Mouse (Mus musculus) liver, embryonic 14.5 days (tissue): ENCODE data around the gene Apold1. TPM values are rescaled to one million over a fixed set of nuclear protein-coding genes. Genes with fewer than 3 reads are reported as not detected.

Experiments
- ATAC-seq: fragments of 200-750 bp; cut with Nextera tagmentation; 2 replicates; pipeline ENCODE4 v1.8.0; 2017; ENCODE audit warnings: moderate number of reproducible peaks, mild to moderate bottlenecking, moderate library complexity; ENCODE audit not compliant: insufficient read depth
- DNase-seq, 3 experiments: peaks; one replicate each; pipeline ENCODE4 v3.0.0-alpha.2; 2012 to 2013; ENCODE audit warnings: low read depth in 3 of 3, low spot score in 3 of 3
- H3K27ac ChIP-seq: fragments of 300-500 bp; sonication (generic); 2 replicates; pipeline ENCODE4 v1.5.1; 2014; ENCODE audit warnings: moderate library complexity, mild to moderate bottlenecking, control low read depth, inconsistent platforms
- H3K27me3 ChIP-seq: fragments of 300-500 bp; sonication (generic); 2 replicates; pipeline ENCODE4 v1.6.1; 2014; ENCODE audit warnings: mild to moderate bottlenecking, low read length, moderate library complexity; ENCODE audit not compliant: control insufficient read depth, insufficient read depth
- H3K36me3 ChIP-seq: fragments of 300-500 bp; sonication (generic); replicated peaks from 2 replicates; pipeline ENCODE4 v1.6.1; 2014; ENCODE audit warnings: low read depth; ENCODE audit not compliant: control insufficient read depth, insufficient read depth
- H3K4me1 ChIP-seq, 2 experiments: fragments of 200-500 bp in 1 of 2; fragments of 300-500 bp in 1 of 2; sonication (generic) in 1 of 2; replicated peaks; 2 replicates each; pipeline ENCODE4 v1.6.1; 2012 to 2014; ENCODE audit warnings: antibody characterized with exemption in 1 of 2, inconsistent platforms in 1 of 2, low read length in 1 of 2; ENCODE audit not compliant: control insufficient read depth in 2 of 2, insufficient read depth in 2 of 2
- H3K4me2 ChIP-seq: fragments of 300-500 bp; sonication (generic); 2 replicates; pipeline ENCODE4 v1.6.1; 2014; ENCODE audit warnings: low read depth, mild to moderate bottlenecking, control low read depth, moderate library complexity
- H3K4me3 ChIP-seq, 2 experiments: fragments of 200-500 bp in 1 of 2; fragments of 300-500 bp in 1 of 2; sonication (generic) in 1 of 2; 2 replicates each; pipeline ENCODE4 v1.5.1; 2012 to 2014; ENCODE audit warnings: low read depth in 2 of 2, low read length in 2 of 2, mild to moderate bottlenecking in 2 of 2, control low read depth in 1 of 2, inconsistent platforms in 1 of 2, moderate library complexity in 1 of 2; ENCODE audit not compliant: insufficient read depth in 1 of 2
- H3K9ac ChIP-seq: fragments of 300-500 bp; sonication (generic); replicated peaks from 2 replicates; pipeline ENCODE4 v1.6.1; 2014; ENCODE audit warnings: mild to moderate bottlenecking, control low read depth, moderate library complexity
- H3K9me3 ChIP-seq: fragments of 300-500 bp; sonication (generic); 2 replicates; pipeline ENCODE4 v1.6.1; 2016; ENCODE audit warnings: low read length, mixed read lengths; ENCODE audit not compliant: control insufficient read depth
- CTCF ChIP-seq: IDR thresholded peaks from 2 replicates; pipeline ENCODE4 v1.5.1; 2016; ENCODE audit warnings: antibody characterized with exemption, low read depth, control low read depth
- EP300 ChIP-seq: IDR thresholded peaks from 2 replicates; pipeline ENCODE4 v1.6.1; 2016; ENCODE audit warnings: antibody characterized with exemption, low read depth
- WGBS: fragments of 180-500 bp; shearing (Covaris S2); extraction: QIAGEN DNeasy Blood & Tissue Kit; methylation state at CpG from one replicate; pipeline ENCODE4 v1.1.7; 2014; ENCODE audit not compliant: insufficient replicate concordance; 5-methylcytosine and 5-hydroxymethylcytosine counted together
- polyA plus RNA-seq, 2 experiments: library from polyadenylated mRNA; depleted of rRNA in 1 of 2; stranded (reverse) in 1 of 2; unstranded in 1 of 2; fragments of >200 nt; fragmentation: Nextera tagmentation in 1 of 2; extraction: Ambion mirVana in 1 of 2; gene quantifications; 2 replicates each; pipeline versions ENCODE4 v1.2.1 to v1.2.3; 2012 to 2014

Gene Apold1
- polyA plus RNA-seq, 2 experiments = 0.95 to 1.6 TPM

DNA sequence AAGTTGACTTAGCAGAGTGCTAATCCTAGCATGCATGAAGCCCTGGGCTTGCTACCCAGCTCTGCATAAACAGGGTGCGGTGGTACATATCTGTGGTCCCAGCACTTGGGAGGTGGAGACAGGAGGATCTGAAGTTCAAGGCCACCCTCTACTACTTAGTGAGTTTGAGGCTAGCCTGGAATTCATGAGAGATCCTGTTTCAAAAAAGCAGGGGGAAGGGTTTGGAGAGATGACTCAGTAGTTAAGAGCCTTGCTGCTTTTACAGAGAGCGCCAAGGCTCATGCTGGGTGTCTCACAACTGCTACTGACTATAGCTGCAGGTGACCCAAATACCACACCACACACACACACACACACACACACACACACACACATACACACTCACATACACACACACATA lies 12.0 kb upstream of the Apold1 start:
- TF ChIP-seq EP300 (no peak), CTCF (no peak)
- Histone ChIP-seq H3K4me1 (peaks cover 2 to 5% of the 10 kb centered on the region in 2 experiments), H3K27ac (no peak overlapping the region), H3K9ac (no peak overlapping the region), H3K4me2 (no peak overlapping the region), H3K4me3 (no peak overlapping the region), H3K36me3 (no peaks in the 10 kb centered on the region), H3K9me3 (no peaks in the 10 kb centered on the region), H3K27me3 (no peaks in the 10 kb centered on the region)
- DNase-seq (no peak), ATAC-seq (no peak)
- WGBS = 92% methylated on average over 2 of the region's 2 CpGs

DNA sequence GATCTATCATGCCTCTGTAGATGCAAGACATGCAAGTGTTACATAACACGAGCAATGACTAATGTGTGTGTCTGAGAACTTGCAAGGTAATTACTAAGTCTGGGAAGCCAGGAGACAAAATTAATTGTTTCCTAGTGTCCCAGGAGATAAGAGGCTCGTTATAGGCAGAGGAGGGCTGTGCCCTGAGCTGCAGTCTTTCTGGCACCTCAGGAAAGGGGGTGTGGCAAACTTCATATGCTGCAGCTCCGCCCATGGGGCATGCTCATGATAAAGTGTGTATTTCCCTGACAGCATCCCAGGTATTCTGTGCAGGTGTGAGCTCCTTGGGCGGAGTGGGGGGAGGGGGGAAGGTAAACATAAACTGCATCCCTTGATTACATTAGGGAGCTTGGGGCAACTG lies 9.4 kb upstream of the Apold1 start:
- ATAC-seq = peak; percentile 49; the same call in 1 of the 2 replicates
- WGBS = 17% methylated on average over 4 of the region's 4 CpGs

DNA sequence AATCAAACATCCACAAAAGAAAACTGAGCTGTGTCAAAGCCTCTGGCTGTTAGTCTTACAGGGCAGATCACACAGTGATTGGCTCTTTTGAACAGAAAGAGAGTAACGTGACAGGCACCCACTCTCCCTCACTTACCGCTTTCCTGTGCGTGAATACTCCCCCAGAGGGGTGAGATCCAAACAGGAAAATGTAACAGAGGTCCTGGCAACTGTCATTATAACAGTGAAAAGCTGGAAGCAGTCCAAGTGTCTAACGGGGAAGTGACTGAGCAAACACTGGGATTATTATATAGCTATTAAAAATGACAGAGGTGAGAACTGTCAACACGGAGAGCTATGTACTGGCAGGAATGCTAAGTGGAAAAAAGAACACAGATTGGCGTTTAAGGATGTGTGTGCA lies 4.9 kb upstream of the Apold1 start:
- 59% methylated on average over 6 of the region's 6 CpGs for WGBS
- peaks cover 11 to 23% of the 10 kb centered on the region in 2 experiments for H3K4me1 ChIP-seq
- H3K4me2 ChIP-seq = no peak overlapping the region
- H3K36me3 ChIP-seq = no peaks in the 10 kb centered on the region
- no peaks in the 10 kb centered on the region for H3K27me3 ChIP-seq
- no peak for ATAC-seq
- DNase-seq = no peak
- H3K27ac ChIP-seq = no peak overlapping the region
- TF ChIP-seq CTCF = no peak
- no peak for TF ChIP-seq EP300
- no peak overlapping the region for H3K9ac ChIP-seq
- no peaks in the 10 kb centered on the region for H3K9me3 ChIP-seq
- H3K4me3 ChIP-seq = no peak overlapping the region

More for the DNA sequence above, 9.4 kb upstream of the Apold1 start:
- H3K4me3 ChIP-seq = no peak overlapping the region
- peaks cover 2 to 5% of the 10 kb centered on the region in 2 experiments for H3K4me1 ChIP-seq
- H3K9ac ChIP-seq = no peak overlapping the region
- H3K27me3 ChIP-seq = no peaks in the 10 kb centered on the region
- no peaks in the 10 kb centered on the region for H3K36me3 ChIP-seq
- TF ChIP-seq CTCF (no peak), EP300 (no peak)
- no peak overlapping the region for H3K4me2 ChIP-seq
- H3K27ac ChIP-seq = no peak overlapping the region
- peak in 1 of 3 experiments; percentile 32 for DNase-seq
- no peaks in the 10 kb centered on the region for H3K9me3 ChIP-seq

DNA sequence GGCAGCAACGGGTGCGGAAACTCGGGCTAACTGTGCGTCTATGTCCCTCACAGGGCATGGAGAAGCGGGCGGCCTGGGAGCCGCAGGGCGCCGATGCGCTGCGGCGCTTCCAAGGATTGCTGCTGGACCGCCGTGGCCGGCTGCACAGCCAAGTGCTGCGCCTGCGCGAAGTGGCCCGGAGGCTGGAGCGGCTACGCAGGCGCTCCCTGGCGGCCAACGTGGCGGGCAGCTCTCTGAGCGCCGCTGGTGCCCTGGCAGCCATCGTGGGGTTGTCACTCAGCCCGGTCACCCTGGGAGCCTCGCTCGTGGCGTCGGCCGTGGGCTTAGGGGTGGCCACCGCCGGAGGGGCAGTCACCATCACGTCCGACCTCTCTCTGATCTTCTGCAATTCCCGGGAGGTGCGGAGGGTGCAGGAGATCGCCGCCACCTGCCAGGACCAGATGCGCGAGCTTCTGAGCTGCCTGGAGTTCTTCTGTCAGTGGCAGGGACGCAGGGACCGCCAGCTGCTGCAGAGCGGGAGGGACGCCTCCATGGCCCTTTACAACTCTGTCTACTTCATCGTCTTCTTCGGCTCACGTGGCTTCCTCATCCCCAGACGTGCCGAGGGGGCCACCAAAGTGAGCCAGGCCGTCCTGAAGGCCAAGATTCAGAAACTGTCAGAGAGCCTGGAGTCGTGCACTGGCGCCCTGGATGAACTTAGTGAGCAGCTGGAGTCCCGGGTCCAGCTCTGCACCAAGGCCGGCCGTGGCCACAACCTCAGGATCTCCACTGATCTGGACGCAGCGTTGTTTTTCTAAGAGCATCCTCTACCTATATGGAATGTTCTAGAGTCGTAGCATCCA lies 2.2 kb downstream of the Apold1 start:
- H3K9me3 ChIP-seq = no peaks in the 10 kb centered on the region
- no peaks in the 10 kb centered on the region for H3K27me3 ChIP-seq
- ATAC-seq (peak; percentile 78), DNase-seq (peak; percentile 69 to 78 (median 71))
- peaks cover 37 to 40% of the 10 kb centered on the region in 2 experiments for H3K4me1 ChIP-seq
- peak overlapping the region; percentile 71 to 80 for H3K4me3 ChIP-seq
- H3K36me3 ChIP-seq = no peaks in the 10 kb centered on the region
- WGBS = 4% methylated on average over 62 of the region's 62 CpGs
- TF ChIP-seq EP300 (no peak), CTCF (peak; percentile 83)
- H3K27ac ChIP-seq = peak overlapping the region; percentile 96
- peak overlapping the region; percentile 99 for H3K4me2 ChIP-seq
- H3K9ac ChIP-seq = peak overlapping the region; percentile 89

DNA sequence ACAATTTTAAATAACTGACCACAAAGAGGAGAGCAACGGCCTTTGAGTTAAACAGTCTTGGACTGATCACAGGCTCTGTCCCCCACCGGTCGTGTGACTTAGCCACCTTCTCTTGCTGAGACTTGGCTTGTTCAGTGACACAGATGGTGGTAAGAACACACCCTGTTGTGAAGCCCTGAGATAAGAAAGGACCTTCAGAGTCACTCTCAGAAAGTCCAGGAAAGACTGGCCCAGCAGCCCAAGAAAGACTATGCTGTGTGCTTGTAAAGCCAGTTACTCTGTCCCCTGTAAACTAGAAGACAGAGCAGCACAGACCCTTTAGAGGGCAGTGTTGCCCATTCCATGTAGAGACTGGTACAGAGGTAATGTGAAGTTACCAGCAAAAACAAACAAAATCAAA lies 3.2 kb downstream of the Apold1 start:
- peak; percentile 87 for ATAC-seq
- Histone ChIP-seq H3K9ac (peak overlapping the region; percentile 89), H3K27ac (peak overlapping the region; percentile 96), H3K27me3 (no peaks in the 10 kb centered on the region), H3K4me3 (peak overlapping the region; percentile 71 to 80), H3K4me1 (peaks cover 37 to 40% of the 10 kb centered on the region in 2 experiments), H3K36me3 (no peaks in the 10 kb centered on the region), H3K4me2 (peak overlapping the region; percentile 99), H3K9me3 (no peaks in the 10 kb centered on the region)
- WGBS = 6% methylated on average over 3 of the region's 3 CpGs
- DNase-seq = peak; percentile 86 to 93 (median 87)
- TF ChIP-seq CTCF = peak; percentile 58
- peak; percentile 80 for TF ChIP-seq EP300
